Mouse (Mus musculus): ENCODE data around the gene Arhgap31. TPM values are rescaled to one million over a fixed set of nuclear protein-coding genes. Genes with fewer than 3 reads are reported as not detected.
A peak's percentile ranks its signal among the peaks of the same experiment; 100 is the strongest.

The Arhgap31 gene
- total RNA-seq, 2 experiments from 2014 or later, result 37.4 to 43.5 TPM

DNA sequence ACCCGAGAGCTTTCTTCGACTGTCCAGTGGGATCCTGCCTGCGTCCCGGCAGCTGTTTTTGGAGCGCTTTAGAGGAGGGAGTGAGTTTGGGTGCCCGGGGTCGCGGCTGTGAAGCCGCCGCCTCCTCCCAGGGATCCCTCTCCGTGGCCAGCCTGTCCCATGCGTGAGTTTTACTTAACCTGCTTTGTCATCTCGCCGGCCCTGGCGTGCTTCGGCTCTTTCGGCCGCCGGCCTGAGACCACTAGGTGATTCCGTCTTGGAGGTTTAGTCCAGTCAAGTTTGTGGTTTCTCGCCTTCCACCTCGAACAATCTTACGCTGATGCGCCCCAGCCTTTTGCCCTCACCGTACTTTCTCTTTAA is 150.1 kb downstream of the Arhgap31 start:
- intact Hi-C loops (cut with DNase I), result no loop called here

DNA sequence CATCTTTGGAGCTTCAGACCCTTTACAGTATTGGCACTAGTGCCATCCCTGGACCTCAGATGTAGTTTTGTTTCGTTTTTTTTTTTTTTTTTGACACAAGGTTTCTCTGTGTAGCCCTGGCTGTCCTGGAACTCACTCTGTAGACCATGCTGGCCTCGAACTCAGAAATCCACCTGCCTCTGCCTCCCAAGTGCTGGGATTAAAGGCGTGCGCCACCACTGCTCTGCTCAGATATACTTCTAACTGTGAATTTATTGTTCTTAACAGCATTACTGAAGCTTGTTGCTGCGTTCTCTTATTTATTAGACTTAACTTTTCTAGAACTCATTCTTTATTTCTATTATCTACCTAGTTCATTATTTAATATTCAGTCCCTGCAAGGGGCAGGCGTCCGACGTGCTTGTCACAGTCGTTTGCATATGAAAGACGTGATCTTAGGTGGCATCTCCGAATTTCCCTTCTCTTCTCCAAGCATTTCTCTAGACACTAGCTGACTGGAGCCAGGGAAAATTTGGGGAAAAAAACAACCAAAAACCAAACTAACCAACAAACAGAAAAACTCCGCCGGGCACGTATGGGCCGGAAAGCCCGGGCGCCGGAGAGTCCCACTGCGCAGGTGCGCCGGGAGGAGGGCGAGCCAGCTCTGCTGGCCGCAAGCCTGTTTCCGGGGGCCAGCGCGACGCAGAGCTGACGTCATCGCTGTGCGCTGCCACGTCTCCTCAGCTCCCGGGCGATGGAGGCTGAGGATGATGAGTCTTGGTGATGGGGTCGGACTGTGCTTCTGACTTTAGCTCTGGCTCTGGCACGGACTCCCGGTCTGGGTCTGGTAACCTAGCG is 150.7 kb downstream of the Arhgap31 start:
- DNase-seq, result peak; percentile 97 to 98
- intact Hi-C loops (cut with DNase I), result no loop called here

More for the DNA sequence above, 150.1 kb downstream of the Arhgap31 start:
- no peak for DNase-seq

DNA sequence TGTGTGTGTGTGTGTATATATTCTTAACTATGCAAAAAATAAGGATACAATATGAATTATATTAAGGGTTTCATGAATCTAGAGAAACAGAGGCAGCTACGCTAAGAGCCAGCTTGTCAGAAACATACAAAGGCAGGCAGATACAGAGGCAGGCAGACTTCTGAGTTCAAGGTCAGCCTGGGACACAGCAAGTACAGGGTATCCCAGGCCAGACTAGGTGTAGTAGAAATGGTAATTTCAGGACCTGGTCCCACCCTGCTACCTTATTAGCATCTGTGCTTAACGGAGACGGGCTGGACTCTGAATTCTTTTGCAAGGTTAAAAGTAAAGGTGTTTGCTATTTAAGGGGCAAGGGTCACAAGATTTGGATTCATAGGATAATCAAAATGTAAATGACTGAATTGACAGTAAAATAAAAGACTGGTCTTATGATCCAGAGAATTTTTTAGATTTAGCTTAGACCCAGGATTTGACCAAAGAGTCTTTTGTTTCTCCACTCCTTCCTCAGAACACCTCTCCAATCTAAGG is 154.8 kb downstream of the Arhgap31 start, which contains the start of gene Tmem39a:
Gene Tmem39a, plus strand, starts transcription at position 478 of the 528 bp plus-strand sequence.
- DNase-seq, result no peak
- intact Hi-C loops (cut with DNase I), result no loop called here

DNA sequence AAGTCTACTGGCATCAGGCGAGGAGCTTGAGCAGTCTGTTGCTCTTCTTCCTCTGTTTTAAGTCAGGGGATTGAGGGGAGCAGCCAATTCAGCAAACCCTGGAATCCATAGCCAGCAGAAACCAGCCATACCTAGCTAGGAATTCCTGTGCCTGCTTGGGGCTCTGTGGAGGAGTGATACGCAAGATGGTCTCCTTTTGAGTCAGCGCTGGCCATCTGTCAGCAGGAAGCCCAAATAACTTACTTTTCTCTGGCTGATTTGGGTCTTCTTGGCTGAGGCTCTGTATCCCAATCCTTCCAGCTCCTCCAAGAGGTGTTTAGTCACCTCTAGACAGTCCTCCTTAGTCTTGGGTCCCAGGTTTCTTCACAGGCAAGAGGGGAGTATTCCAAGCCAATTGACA is 157.1 kb downstream of the Arhgap31 start:
- DNase-seq, result no peak
- intact Hi-C loops (cut with DNase I), result no loop called here

DNA sequence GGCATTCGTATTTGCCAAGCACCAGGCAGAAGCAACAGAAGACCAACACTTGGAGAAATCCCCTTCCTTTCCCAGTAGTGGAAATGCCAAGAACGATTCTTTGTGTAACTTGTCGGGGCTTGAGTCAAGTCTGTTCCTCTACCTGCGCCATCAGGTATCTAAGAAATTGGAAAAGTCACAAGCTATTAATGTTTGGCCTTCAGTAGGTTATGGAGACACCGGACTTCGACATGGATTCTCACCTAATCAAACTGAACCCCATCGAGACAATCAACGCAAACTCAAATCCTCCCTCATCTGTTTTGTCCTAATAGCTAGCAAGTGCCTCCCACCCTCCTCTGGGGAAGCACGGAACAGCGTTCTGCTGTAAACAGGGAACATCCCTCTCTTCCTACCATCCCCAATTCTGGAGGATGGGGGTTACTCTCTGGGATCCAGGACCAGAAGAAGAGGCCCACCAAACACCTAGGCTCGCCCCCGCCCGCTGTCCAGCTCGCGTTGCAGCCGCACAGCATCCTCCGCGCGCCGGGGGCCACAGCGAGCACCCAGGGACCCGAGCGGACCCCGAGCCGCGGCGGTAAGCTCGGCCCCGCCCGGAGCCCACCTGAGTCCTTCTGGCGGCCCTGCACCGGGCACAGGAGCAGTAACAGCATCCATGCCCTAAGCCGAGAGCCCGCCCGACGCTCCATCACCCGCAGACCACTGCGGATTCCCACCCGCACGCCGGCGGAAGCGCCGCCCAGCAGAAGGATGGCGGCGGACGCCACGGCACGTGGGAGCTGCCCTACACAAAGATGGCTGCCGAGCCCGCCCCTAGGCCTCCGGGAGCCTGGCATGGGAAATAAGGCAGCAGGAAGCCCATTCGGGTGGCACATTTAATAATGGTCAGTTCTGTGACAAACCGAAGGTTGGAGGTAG is 163.3 kb downstream of the Arhgap31 start, which contains the start of gene Poglut1:
Gene Poglut1, minus strand, starts transcription at position 780 of the 918 bp plus-strand sequence.
- peak; percentile 75 to 78 for DNase-seq
- intact Hi-C loops (cut with DNase I), result loop anchor here (2.0 kb wide), 1 partner anchor 25 kb away; no protein-coding TSS in a partner anchor

Other genes with a start within 250 kb of the Arhgap31 start
- 10 to 100 TPM; 62.4 to 74.4 TPM for gene Timmdc1, start 190.6 kb downstream of the Arhgap31 start, total RNA-seq (2021)
- gene Poglut1, start 163.0 kb downstream of the Arhgap31 start, total RNA-seq (2021), result 10 to 100 TPM; 10.4 to 11.2 TPM
- 10 to 100 TPM; 15.3 to 20.8 TPM for gene Tmem39a, start 154.6 kb downstream of the Arhgap31 start, total RNA-seq (2021)
- 10 to 100 TPM; 10.1 to 11.9 TPM for gene B4galt4, start 29.0 kb upstream of the Arhgap31 start, total RNA-seq (2021)
- 1 to 10 TPM; 3.1 to 5.9 TPM for gene Upk1b, start 87.1 kb upstream of the Arhgap31 start, total RNA-seq (2021)
- gene 4930435E12Rik, start 115.5 kb upstream of the Arhgap31 start, total RNA-seq (2021), result not detected
- gene Igsf11, start 179.4 kb upstream of the Arhgap31 start, total RNA-seq (2021), result under 1 TPM; 0.33 to 0.60 TPM

Measured in heart, postnatal 36 days (tissue).